Mouse (Mus musculus): Measurements from ENCODE around the gene Gng2. TPM values are rescaled to one million over a fixed set of nuclear protein-coding genes. Genes with fewer than 3 reads are reported as not detected.
"Not testable (repeated sequence)": the region's sequence is repeated elsewhere in the genome, so short reads cannot be mapped to it uniquely, and the experiment has no call there.

The Gng2 gene
- total RNA-seq, 2 experiments from 2014 or later, result 210 to 214 TPM

DNA sequence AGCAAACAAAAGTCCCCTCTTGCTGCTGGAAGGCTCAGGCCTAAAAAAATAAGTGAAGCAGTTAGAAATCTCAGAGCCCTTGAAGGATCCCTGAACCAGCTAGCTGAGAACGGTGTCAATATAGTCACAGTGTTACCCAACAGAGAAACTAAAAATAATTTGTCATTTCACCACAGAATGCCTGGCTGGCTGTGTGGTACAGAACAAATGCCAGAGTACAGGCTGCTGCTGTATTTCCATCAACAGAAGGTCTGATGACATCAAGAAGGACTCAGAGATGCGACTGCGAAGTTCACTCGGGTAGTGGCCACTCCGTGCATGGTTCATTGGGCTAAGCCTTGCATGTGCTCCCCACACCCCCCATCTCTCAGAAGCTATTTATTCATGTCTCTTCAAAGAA, 89.9 kb downstream of the Gng2 start:
- intact Hi-C loops (cut with DNase I), result no loop called here
- peak; percentile 24 to 29 for DNase-seq (ENCODE audit: low spot score in 2 of 2)

DNA sequence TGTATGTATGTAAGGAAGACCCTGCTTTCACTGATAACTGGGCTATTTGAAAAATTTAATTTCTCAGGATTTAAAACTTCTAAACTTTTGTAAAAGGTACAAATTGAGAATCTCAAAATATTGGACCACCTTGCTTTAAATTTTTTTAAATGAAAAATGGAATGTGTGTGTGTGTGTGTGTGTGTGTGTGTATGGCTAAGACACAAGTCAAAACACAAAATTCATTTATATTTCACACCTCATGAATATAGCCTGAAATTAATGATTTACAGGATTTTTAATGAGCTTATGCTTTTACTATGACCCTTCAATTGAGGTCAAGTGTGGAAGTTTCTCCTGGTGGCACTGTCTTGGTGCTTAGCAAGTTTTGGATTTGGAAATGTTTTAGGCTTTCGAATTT, 93.0 kb downstream of the Gng2 start:
- intact Hi-C loops (cut with DNase I), result not testable (repeated sequence)

GRCm38 (mm10) chr14:19874201-19874807, 103.1 kb downstream of the Gng2 start:
- intact Hi-C loops (cut with DNase I), result no loop called here
- DNase-seq (ENCODE audit: low spot score in 2 of 2), result peak; percentile 19 to 24

More for the DNA sequence above, 93.0 kb downstream of the Gng2 start:
- DNase-seq (ENCODE audit: low spot score in 2 of 2), result not testable (repeated sequence)

DNA sequence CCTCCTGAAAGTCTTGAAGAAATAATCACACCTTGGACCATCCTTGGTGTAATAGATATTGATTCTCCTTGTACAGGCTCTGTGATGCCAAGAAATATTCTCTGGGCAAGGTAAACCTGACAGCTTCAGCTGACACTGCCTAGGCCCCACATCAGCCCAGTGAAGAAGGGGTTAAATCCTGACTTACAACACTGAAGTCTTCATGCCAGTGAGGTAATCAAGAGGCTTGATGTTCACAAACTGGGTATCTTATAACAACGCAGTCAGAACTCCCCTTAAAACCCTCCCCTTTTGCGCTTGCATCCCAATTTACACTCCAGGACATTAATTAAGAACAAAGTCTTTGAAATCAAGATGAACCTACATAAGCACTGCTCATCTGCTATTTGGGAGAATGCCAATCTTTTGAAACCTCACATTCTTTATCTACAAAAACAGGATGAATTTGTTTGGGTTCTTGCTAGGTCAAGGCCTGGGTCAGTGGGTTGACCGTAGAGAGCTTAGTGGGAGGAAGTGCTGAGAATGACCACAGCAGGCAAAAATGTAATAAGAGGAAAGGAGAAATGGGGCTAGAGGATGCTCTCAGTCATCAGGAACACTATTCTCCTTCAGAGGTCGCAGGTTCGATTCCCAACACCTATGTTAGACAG, 110.0 kb downstream of the Gng2 start:
- intact Hi-C loops (cut with DNase I), result no loop called here
- DNase-seq (ENCODE audit: low spot score in 2 of 2), result no peak

DNA sequence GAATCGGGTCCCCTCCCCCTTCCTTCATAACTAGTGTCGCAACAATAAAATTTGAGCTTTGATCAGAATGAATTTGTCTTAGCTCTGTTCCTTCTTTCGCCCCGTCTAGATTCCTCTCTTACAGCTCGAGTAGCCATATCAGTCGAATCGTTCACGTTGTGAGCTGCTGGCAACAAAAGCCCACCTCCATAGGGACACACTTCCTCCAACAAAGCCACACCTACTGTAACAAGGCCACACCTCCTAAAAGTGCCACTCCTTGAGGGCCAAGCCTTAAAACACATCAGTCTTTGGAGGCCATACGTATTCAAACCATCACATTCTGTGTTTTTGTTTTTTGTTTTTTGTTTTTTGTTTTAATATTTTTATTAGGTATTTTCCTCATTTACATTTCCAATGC, 112.3 kb downstream of the Gng2 start:
- intact Hi-C loops (cut with DNase I); DNase-seq (ENCODE audit: low spot score in 2 of 2): not testable (repeated sequence)

- intact Hi-C loops (cut with DNase I), result no loop called here
- DNase-seq (ENCODE audit: low spot score in 2 of 2), result no peak
Measured at GRCm38 (mm10) chr14:19861311-19862080, 115.9 kb downstream of the Gng2 start.

DNA sequence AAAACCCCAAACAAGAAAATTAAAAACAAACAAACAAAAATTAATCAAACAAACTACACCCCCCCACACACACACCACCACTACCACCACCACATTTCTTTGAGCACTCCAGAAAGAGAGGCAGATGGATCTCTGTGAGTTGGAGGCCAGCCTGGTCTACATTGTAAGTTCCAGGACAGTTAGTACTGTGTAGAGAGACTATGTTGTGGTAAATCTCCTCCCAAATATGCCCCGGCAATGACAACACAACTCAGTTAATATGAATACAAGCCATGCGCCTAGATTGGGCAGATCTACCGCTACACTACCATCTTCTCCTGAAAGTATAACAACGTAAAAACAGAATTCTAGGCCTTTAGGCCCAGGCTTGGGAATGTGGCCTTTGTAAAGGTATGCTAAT, 117.1 kb downstream of the Gng2 start:
- DNase-seq (ENCODE audit: low spot score in 2 of 2), result no peak
- intact Hi-C loops (cut with DNase I), result no loop called here

DNA sequence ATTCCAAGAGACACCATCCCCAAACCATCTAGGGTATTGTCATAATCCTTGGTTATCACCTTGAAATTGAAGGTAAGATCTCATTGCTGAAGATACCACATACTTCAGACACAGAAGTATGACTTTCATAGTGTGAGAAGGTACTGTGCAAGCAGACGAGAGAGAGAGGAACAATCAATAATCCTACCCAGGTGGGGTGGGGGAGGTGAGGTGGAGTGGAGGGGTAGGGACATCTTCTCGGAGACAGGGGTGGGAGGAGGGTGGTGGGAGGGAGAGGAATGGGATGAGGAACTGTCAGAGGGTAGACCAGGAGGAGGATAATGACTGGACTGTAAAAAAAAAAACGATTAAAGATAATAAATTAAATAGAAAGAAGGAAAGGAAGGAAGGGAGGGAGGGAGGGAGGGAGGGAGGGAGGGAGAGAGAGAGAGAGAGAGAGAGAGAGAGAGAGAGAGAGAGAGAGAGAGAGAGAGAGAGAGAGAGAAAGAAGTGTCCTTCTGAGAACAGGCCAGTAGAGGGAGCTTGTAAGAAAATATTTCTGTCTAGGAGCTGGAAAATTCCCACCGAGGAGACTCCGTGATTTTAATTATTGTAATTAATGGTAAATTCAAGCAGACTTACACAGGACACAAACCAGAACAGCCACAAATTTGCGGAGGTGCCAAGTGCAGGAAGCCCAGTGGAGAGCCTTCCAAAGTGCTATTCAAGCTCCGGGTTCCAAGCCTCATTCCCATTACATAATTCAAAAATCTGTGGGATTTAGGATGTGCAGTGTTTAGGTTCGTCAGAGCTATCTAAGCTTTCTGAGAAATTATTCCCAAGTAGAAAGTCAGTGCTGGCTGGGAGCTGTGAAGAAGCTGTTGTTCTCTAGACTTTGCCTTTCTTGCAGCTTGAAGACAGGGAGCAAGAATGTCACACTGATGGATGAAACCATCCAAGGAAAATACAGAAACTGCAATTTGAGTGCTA, 118.3 kb downstream of the Gng2 start:
- intact Hi-C loops (cut with DNase I), result loop anchor here (2.0 to 5.0 kb wide), 2 partner anchors 118 to 208 kb away; partner anchors contain the start of gene Gng2
- DNase-seq (ENCODE audit: low spot score in 2 of 2), result peak; percentile 44 to 45

DNA sequence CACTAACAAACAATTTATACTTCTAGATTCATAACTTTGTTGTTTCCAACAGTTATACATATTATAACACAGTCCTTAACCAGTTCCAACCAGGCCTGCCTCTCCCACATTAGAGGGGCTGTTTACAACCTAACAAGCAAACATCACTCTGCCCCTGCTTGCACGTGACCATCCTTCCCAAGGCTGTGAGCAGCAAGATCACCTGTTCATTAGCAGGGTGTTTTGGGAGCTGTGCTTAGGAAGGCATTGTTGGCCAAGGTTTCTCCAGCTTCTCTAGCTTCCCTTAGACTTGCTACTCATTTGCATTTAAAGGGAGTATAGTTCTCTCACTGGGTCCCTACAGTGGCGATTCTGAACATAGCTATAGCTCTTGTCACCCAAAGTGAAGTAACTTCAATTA, 119.1 kb downstream of the Gng2 start:
- intact Hi-C loops (cut with DNase I), result loop anchor here (2.0 to 5.0 kb wide), 2 partner anchors 119 to 209 kb away; partner anchors contain the start of gene Gng2

DNA sequence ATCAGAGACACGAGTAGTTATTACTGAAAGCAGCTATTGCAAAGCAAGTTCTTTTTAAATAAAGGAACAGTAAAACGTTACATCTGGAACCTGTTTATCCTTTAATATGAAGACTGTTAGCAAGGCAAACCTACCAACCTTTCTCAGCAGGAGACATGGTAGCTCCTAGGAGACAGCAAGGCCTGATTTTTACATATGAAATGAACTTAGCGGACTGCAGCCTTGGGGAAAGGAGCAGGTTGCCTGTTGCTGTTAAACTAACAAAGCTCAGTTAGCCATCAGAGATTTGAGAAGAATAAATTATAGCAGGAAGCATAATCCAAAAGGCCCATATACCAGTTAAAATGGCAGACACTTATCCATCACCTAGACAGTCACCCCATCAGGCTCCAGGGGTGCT, 124.0 kb downstream of the Gng2 start:
- DNase-seq (ENCODE audit: low spot score in 2 of 2), result no peak
- intact Hi-C loops (cut with DNase I), result no loop called here

More for the DNA sequence above, 119.1 kb downstream of the Gng2 start:
- DNase-seq (ENCODE audit: low spot score in 2 of 2), result no peak

DNA sequence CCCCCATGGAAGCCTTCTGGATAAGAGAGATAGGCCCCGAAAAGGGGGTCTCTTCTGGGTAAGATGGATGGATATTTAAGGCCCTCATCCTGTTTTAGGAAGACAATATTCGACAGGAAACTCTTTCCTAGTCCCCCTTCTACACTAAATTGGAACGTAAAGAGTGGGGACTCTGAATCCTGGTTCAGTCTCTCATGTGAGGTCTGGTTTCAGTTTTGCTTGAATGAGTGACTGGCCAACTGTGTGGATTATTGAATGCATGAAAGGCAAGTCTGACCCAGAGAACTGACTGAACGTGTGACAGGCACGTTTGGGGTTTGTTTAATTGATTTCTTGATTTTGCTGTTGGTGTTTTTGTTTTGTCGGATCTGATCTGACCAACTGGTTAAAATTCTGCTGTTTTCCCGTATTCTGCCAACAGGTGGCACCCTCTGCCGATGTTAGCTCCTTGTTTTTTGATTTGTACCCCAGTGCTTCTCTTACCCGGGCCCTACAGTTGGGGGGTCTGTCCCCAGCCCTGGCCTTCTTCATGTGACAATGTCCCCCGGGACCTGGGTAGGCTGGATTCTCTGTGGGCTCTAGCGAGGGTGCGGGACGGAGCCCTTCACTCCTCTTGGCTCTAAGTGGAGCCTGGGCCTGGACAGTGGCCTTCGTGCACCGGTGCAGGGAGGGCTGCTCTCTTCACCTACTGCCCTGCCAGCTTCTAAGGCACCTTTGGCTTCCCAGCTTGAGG, 137.7 kb downstream of the Gng2 start:
- intact Hi-C loops (cut with DNase I), result loop anchor here (1.0 to 10.0 kb wide), 2 partner anchors 228 to 425 kb away; partner anchors contain the start of gene Kcnk16
- peak; percentile 58 to 77 for DNase-seq (ENCODE audit: low spot score in 2 of 2)

- intact Hi-C loops (cut with DNase I), result loop anchor here (10.0 kb wide), 1 partner anchor 429 kb away; the partner anchor contains the start of gene Kcnk16
Measured at GRCm38 (mm10) chr14:19836289-19836688, 141.1 kb downstream of the Gng2 start.

DNA sequence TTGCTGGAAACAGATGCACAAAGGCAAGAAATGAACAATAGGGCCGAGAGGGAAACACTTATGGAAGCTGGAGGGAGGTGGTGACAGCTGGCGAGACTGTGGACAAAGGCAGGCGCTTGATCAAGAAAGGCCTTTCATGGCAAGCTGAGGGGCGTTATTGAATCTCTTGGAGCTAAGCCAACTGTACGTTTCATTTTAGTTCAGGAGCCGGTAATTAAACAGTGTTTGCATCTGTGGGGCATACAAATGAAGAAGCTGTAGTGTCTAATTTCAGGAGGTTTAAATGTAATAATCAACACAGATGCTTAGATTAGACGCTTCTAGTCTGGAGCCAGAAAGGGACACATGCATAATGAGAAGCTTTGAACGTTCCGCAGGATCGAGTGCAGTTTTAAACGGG, 151.9 kb downstream of the Gng2 start:
- DNase-seq (ENCODE audit: low spot score in 2 of 2), result no peak
- intact Hi-C loops (cut with DNase I), result no loop called here

More at GRCm38 (mm10) chr14:19836289-19836688, 141.1 kb downstream of the Gng2 start:
- DNase-seq (ENCODE audit: low spot score in 2 of 2), result no peak

GRCm38 (mm10) chr14:19823321-19824142, 153.9 kb downstream of the Gng2 start, which contains the start of gene Rtraf:
TSS of gene Rtraf (minus strand) at chr14:19823824.
- intact Hi-C loops (cut with DNase I), result no loop called here
- peak; percentile 89 to 93 for DNase-seq (ENCODE audit: low spot score in 2 of 2)
